Mouse (Mus musculus) stomach, embryonic 14.5 days (tissue): ENCODE measurements around the gene Wdr34. TPM values are rescaled to one million over a fixed set of nuclear protein-coding genes. Genes with fewer than 3 reads are reported as not detected.
"Not testable (repeated sequence)": the region's sequence is repeated elsewhere in the genome, so short reads cannot be mapped to it uniquely, and the experiment has no call there.

Experiments used
- ATAC-seq: fragments of 200-750 bp; cut with Nextera tagmentation; 2 replicates; pipeline ENCODE4 v1.8.0; 2017; ENCODE audit warnings: low read depth, moderate TSS enrichment; ENCODE audit not compliant: insufficient number of reproducible peaks, insufficient read depth, low FRiP score
- H3K27ac ChIP-seq: fragments of 300-500 bp; sonication (generic); 2 replicates; pipeline ENCODE4 v1.5.1; 2014; ENCODE audit warnings: mild to moderate bottlenecking, low read length, moderate library complexity, mixed read lengths
- H3K27me3 ChIP-seq: fragments of 300-500 bp; sonication (generic); 2 replicates; pipeline ENCODE4 v1.6.1; 2014; ENCODE audit warnings: low read length, control low read depth, mixed read lengths; ENCODE audit not compliant: control insufficient read depth, insufficient read depth
- H3K36me3 ChIP-seq: fragments of 300-500 bp; sonication (generic); 2 replicates; pipeline ENCODE4 v1.6.1; 2014; ENCODE audit warnings: mild to moderate bottlenecking, control low read depth, low read length, moderate library complexity, mixed read lengths; ENCODE audit not compliant: control insufficient read depth, insufficient read depth
- H3K4me1 ChIP-seq: fragments of 300-500 bp; sonication (generic); 2 replicates; pipeline ENCODE4 v1.6.1; 2014; ENCODE audit warnings: low read length, control low read depth, mixed read lengths; ENCODE audit not compliant: control insufficient read depth, insufficient read depth
- H3K4me2 ChIP-seq: fragments of 300-500 bp; sonication (generic); replicated peaks from 2 replicates; pipeline ENCODE4 v1.6.1; 2014; ENCODE audit warnings: low read depth, low read length, control low read depth
- H3K4me3 ChIP-seq: fragments of 300-500 bp; sonication (generic); 2 replicates; pipeline ENCODE4 v1.5.1; 2014; ENCODE audit warnings: low read depth, low read length, control low read depth
- H3K9ac ChIP-seq: fragments of 300-500 bp; sonication (generic); replicated peaks from 2 replicates; pipeline ENCODE4 v1.6.1; 2014; ENCODE audit warnings: low read depth, mild to moderate bottlenecking, control low read depth, low read length, moderate library complexity, mixed read lengths
- H3K9me3 ChIP-seq: fragments of 300-500 bp; sonication (generic); 2 replicates; pipeline ENCODE4 v1.6.1; 2016; ENCODE audit warnings: low read depth, low read length, control low read depth; ENCODE audit not compliant: control insufficient read depth
- WGBS: fragments of 180-500 bp; shearing (Covaris S2); extraction: QIAGEN DNeasy Blood & Tissue Kit; methylation state at CpG from one replicate; pipeline ENCODE4 v1.1.7; 2014; 5-methylcytosine and 5-hydroxymethylcytosine counted together
- polyA plus RNA-seq: library from polyadenylated mRNA; unstranded; fragments of >200 nt; fragmentation: Nextera tagmentation; extraction: Ambion mirVana; gene quantifications from 2 replicates; pipeline ENCODE4 v1.2.1, GENCODE M21; 2014

The Wdr34 gene
- polyA plus RNA-seq, 1 experiment from 2014 or later = 32.7 TPM

- ATAC-seq = no peak
- H3K4me1 ChIP-seq = peaks cover 25% of the 10 kb centered on the region
- H3K4me2 ChIP-seq = peak overlapping the region; percentile 64
- 0 out of 2 replicates have a peak, but pooled peaks cover 3% of the 10 kb centered on the region for H3K36me3 ChIP-seq
- H3K27me3 ChIP-seq = no peaks in the 10 kb centered on the region
- H3K27ac ChIP-seq = peak overlapping the region; percentile 92
- H3K9ac ChIP-seq = peak overlapping the region; percentile 77
- H3K4me3 ChIP-seq = peak overlapping the region; percentile 61
- no peaks in the 10 kb centered on the region for H3K9me3 ChIP-seq
- 4% methylated on average over 8 of the region's 8 CpGs for WGBS
These were observed 14.6 kb upstream of the Wdr34 start for GRCm38 (mm10) chr2:30063235-30063634.

GRCm38 (mm10) chr2:30062249-30063093 lies 13.8 kb upstream of the Wdr34 start:
- peak overlapping the region; percentile 77 for H3K9ac ChIP-seq
- H3K36me3 ChIP-seq = no peaks in the 10 kb centered on the region
- WGBS = under 1% methylated on average over 40 of the region's 40 CpGs
- H3K27ac ChIP-seq = peak overlapping the region; percentile 92
- H3K9me3 ChIP-seq = no peaks in the 10 kb centered on the region
- peaks cover 21% of the 10 kb centered on the region for H3K4me1 ChIP-seq
- H3K4me2 ChIP-seq = peak overlapping the region; percentile 64
- ATAC-seq = peak; percentile 51
- peak overlapping the region; percentile 61 for H3K4me3 ChIP-seq
- H3K27me3 ChIP-seq = no peaks in the 10 kb centered on the region

DNA sequence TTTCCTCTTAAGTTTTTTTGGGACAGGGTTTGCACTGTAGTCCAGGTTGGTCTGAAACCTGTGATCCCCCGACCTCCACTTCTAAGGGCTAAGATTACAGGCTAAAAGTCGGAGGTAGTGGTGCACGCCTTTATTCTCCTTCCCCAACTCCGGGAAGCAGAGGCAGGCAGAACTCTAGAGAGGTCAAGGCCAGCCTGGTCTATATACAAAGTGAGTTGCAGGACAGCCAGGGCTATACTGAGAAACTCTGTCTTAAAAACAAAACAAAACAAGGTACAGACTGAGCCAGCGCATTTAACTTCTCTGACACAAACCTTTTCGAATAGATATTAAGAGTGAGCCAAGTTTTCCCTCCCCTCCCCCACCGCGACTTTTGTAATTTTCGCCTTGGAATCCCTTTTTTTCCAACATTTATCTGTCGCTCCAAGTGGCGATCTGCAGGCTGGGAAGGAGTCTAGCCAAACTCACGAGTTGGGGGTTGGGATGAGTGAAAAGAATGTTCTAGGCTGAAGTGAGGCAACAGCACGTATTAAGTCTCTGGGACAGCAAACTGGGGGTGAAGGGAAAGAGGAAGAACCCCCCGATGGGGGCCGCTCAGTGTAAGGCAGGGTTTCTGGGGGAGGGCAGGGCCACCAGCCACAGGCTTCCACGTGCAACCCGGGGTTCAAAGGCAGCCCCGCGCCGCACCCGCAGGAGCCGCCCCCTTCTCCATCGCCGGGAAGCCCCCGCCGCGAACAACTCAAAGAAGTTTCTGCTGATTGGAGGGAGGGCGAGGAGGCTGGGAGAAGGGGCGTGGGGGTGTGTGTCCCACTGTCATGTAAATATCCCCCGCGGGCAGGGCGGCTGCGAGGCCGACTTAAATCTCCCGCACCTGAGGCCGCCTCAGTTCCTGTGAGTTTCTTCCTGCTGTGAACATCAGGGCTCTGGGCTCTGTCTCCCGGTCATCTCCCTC lies 12.8 kb upstream of the Wdr34 start:
- 9% methylated on average over 37 of the region's 37 CpGs for WGBS
- Histone ChIP-seq H3K9me3 (no peaks in the 10 kb centered on the region), H3K27me3 (no peaks in the 10 kb centered on the region), H3K36me3 (no peaks in the 10 kb centered on the region), H3K9ac (peak overlapping the region; percentile 77), H3K27ac (peak overlapping the region; percentile 92), H3K4me2 (peak overlapping the region; percentile 64), H3K4me1 (peaks cover 24% of the 10 kb centered on the region), H3K4me3 (peak overlapping the region; percentile 61)
- ATAC-seq = peak; percentile 25; the same call in 1 of the 2 replicates

DNA sequence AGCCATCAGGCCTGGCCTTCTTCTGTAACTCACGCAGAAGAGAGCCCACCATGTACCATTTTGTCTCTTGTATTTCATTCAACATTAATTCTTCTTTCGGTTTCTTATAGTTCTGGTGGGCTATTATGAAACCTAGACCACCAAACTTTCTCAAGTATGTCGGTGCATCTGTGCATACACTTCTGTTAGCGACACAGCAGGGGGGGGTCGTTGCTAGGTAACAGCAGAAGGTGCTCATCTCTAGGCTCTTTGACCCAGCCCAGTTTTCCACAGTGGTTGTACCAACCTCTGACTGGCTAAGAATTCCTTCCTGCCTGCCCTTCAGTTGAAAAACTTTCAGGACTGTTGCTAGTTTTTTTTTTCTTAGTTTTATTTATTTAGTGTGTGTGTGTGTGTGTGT lies 9.7 kb upstream of the Wdr34 start:
- WGBS = 64% methylated on average over 5 of the region's 5 CpGs
- H3K9ac ChIP-seq = no peak overlapping the region
- H3K4me1 ChIP-seq = peaks cover 10% of the 10 kb centered on the region
- ATAC-seq = no peak
- H3K27me3 ChIP-seq = no peaks in the 10 kb centered on the region
- H3K27ac ChIP-seq = no peak overlapping the region
- H3K4me3 ChIP-seq = no peak overlapping the region
- H3K36me3 ChIP-seq = no peaks in the 10 kb centered on the region
- H3K4me2 ChIP-seq = no peak overlapping the region
- H3K9me3 ChIP-seq = no peaks in the 10 kb centered on the region

- no peak within 1 kb of the TSS for H3K27ac ChIP-seq
- H3K4me2 ChIP-seq = no peak within 1 kb of the TSS
- no peak for ATAC-seq
- no peaks in the 10 kb centered on the region for H3K27me3 ChIP-seq
- no peaks in the 10 kb centered on the region for H3K36me3 ChIP-seq
- H3K9me3 ChIP-seq = no peaks in the 10 kb centered on the region
- H3K4me1 ChIP-seq = peaks cover 7% of the 10 kb centered on the region; the same call in 1 of the 2 replicates
- no peak within 1 kb of the TSS for H3K9ac ChIP-seq
- H3K4me3 ChIP-seq = no peak within 1 kb of the TSS
- 47% methylated on average over 12 of the region's 12 CpGs for WGBS
These were observed 8.7 kb upstream of the Wdr34 start, which contains the start of gene Set for GRCm38 (mm10) chr2:30057223-30057904. Gene Set (plus strand): TSS chr2:30057378.

DNA sequence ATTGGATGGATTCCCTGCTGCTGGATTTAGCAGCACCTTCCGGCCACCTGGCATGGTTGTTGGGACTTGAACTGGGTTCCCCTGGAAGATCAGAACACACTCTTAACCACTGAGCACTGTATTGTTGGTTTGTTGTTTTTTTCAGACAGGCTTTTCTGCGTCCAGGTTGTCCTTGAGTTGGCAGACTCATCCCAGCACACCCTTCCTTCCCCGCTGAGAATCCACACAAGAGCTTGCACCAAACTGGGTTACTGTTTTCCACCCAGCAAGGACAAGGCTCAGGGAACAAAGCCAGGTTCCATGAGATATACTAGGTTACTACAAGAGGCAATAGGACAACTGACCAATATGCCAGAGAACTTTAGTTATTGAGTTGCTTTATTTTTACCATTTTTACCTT lies 8.1 kb upstream of the Wdr34 start:
- Histone ChIP-seq H3K4me2 (no peak overlapping the region), H3K9ac (no peak overlapping the region), H3K27me3 (no peaks in the 10 kb centered on the region), H3K36me3 (no peaks in the 10 kb centered on the region), H3K9me3 (no peaks in the 10 kb centered on the region), H3K4me3 (no peak overlapping the region), H3K4me1 (peaks cover 7% of the 10 kb centered on the region; the same call in 1 of the 2 replicates), H3K27ac (no peak overlapping the region)
- 79% methylated on average over 3 of the region's 3 CpGs for WGBS
- ATAC-seq = no peak

- not testable (repeated sequence) for H3K27me3 ChIP-seq, H3K4me2 ChIP-seq, H3K9ac ChIP-seq, H3K9me3 ChIP-seq, H3K36me3 ChIP-seq, ATAC-seq, H3K4me1 ChIP-seq, H3K27ac ChIP-seq, H3K4me3 ChIP-seq
- 95% methylated on average over 3 of the region's 3 CpGs for WGBS
These were observed 6.6 kb upstream of the Wdr34 start for GRCm38 (mm10) chr2:30055310-30055709.
